Mouse (Mus musculus) lung, adult 10 weeks (tissue): Measurements from ENCODE around the gene Zfp768. TPM values are rescaled to one million over a fixed set of nuclear protein-coding genes. Genes with fewer than 3 reads are reported as not detected.

Experiments used
- polyA plus RNA-seq: library from polyadenylated mRNA; stranded (reverse); fragments of 350-450 nt; fragmentation: Illumina TruSeq; extraction: RNeasy Lipid Tissue Mini Kit (QIAGEN cat#74804); gene quantifications from one replicate; pipeline ENCODE4 v1.2.3, GENCODE M21; 2014; ENCODE audit warnings: low read depth, low replicate concordance; ENCODE audit not compliant: insufficient read depth

Gene Zfp768
- 12.4 TPM for polyA plus RNA-seq

DNA sequence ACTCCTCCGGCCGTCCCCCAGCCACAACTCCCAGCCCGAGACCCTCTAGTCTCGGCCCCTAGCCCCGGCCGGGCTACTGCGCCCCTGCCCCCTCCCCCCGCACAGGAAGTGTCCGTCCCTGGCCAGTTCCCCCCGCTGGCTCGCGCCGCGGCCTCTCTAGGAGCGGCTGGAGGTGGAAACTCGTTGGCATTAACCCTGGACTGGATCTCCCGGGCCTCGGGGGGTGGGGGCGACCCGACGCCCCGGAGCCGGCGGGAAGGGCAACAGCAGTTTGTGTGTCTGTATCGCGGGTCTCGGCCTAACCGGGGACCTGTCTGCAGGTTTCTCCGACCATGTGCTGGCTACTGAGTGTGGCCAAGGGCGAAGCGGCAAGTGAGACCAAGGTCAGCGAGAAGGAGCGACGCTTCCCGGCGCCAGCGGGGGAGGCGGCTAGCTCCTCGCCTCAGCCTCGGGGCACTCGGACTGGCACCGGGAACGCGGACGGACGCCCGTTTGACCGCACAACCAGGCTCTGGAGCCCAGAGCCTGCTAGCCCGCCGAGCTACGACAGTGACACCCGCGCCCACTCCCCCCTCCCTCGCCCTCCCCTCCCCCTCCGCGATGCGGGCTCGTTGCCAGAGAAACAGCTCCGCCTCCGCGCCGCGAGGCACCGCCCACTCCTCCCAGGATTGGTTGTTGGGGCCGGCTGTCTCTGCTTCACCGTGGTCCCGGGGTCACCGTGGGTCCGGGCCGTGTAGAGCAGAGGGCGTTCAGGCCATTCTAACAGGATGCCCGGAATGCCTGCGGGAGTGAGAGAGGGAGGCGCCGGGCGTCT is at the start of gene Zfp768:
TSS of gene Zfp768 (minus strand) at position 78 of the 814 bp plus-strand sequence.

DNA sequence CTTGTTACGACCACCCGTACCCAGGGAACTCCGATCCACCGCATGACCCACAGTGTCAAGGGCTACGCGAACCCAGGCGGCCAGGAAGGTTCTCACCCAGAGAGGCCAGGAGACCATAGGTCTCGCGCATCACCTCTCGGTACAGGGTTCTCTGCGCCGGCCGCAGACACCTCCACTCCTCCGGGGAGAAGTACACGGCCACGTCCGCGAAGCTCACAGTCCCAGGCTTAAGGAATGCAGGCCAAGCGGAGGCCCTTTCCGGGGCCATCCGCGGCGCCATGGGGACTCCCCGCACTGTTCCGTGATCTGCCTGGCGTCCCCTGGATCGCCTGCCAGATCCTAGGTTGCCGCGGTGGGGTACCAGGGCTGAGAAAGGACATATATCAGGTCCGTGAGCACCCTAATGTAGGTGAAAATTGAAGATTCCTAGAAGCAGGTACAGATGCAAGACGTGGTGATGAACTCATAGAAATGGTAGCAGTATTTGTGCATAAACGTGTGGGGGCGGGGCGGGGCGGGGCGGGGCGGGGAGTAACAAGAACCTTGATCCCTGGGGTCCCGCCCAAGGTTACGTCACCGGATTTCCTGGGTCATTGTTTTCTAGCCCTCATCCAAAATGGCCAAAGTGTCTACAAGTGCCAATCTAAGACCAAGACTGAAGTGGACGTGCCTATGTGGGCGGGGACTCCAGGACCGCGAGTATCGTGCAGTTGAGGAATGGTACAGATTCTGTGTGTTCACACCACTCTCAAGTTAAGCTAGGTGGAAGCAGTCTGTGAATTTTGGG is 48.0 kb upstream of the Zfp768 start, which contains the start of gene E430018J23Rik:
TSS of gene E430018J23Rik (minus strand) at position 473 of the 787 bp plus-strand sequence.

DNA sequence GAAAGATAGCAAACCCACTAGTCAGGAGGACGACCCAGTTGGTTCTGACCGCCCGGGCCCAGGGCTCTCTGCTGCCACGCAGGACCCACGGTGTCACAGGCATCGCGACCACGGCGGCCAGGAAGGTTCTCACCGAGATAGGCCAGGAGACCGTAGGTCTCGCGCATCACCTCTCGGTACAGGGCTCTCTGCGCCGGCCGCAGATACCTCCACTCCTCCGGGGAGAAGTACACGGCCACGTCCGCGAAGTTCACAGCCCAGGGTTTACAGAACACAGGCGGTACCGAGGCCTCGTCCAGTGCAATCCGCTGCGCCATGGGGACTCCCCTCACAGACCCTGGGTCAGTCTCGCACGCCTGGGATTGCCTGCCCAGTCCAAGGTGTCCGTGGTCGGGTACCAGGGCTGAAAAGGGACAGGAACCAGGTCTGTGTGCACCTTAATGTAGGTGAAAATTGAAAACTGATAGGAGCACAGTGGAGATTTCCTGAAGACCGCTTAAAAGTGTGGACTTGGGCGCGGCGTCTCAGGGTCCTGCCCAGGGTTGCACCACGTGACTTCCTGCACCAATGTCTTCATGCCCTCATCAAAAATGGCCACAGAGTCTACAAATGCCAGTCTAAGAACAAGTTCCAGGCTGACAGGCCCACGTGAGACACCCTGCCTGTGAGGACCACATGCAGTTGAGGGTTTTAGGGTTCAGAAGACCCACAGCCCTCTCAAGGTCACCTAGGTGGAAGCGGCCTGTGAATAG is 41.4 kb upstream of the Zfp768 start, which contains the start of gene 9130019O22Rik:
TSS of gene 9130019O22Rik (minus strand) at position 526 of the 752 bp plus-strand sequence.

DNA sequence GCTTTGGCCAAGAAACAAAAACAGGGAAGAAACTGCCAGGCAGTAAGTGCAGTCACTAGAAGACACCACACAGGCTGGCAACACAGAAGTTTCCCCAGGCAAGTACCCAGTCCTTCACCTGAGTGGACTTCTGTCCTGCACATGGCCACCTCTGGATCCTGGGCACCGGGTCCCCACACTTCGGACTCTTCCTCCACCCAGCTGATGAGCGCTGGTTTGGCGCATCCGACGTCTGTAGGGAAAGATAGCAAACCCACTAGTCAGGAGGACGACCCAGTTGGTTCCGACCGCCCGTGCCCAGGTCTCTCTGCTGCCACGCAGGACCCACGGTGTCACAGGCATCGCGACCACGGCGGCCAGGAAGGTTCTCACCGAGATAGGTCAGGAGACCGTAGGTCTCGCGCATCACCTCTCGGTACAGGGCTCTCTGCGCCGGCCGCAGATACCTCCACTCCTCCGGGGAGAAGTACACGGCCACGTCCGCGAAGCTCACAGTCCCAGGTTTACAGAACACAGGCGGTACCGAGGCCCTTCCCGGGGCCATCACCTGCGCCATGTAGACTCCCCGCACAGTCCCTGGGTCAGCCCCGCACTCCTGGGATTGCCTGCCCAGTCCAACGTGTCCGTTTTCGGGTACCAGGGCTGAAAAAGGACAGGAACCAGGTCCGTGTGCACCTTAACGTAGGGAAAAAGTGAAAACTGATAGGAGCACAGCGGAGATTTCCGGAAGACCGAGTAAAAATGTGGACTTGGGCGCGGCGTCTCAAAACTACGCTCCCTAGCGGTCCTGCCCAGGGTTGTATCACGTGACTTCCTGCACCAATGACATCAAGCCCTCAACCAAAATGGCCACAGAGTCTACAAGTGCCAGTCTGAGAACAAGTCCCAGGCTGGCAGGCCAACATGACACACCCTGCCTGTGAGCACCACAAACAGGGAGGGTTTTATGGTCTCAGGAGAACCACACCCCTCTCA is 30.2 kb upstream of the Zfp768 start, which contains the start of gene Zfp747:
TSS of gene Zfp747 (minus strand) at position 780 of the 975 bp plus-strand sequence.

DNA sequence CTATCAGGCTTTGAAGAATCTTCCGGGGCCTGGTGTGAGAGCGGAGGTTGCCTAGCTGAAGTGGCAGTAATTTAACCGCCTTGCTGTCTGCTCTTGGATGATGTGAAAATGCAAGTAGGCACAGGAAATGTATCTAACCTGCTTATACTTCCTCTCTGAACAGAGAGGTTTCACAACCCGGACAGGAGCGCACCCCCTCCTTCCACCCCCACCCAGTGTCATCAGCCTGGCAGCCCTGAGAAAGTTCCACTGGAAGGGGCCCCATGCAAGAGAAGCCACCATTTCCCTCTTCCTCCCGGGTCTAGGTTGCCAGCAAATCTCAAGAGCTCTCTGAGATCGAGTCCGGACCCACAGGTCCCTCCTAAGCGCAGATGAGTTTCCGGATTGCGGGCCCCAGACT is 49.3 kb downstream of the Zfp768 start, which contains the start of gene Itgal:
TSS of gene Itgal (plus strand) at position 163 of the 400 bp plus-strand sequence.

Other genes starting within 250 kb of the Zfp768 start
- gene Qprt, start 223.4 kb downstream of the Zfp768 start, polyA plus RNA-seq: 0.22 TPM
- 10.0 TPM for gene Spn, start 207.8 kb downstream of the Zfp768 start, polyA plus RNA-seq
- gene Cd2bp2, start 149.5 kb downstream of the Zfp768 start, polyA plus RNA-seq: 33.6 TPM
- gene Tbc1d10b, start 137.1 kb downstream of the Zfp768 start, polyA plus RNA-seq: 16.9 TPM
- gene Mylpf, start 136.7 kb downstream of the Zfp768 start, polyA plus RNA-seq: 4.2 TPM
- gene Zfp553, start 112.5 kb downstream of the Zfp768 start, polyA plus RNA-seq: 5.6 TPM
- gene Sept1, start 112.5 kb downstream of the Zfp768 start, polyA plus RNA-seq: 23.5 TPM
- 10.4 TPM for gene Zfp771, start 101.3 kb downstream of the Zfp768 start, polyA plus RNA-seq
- gene Dctpp1, start 84.9 kb downstream of the Zfp768 start, polyA plus RNA-seq: 29.4 TPM
- 23.5 TPM for gene Sephs2, start 71.5 kb downstream of the Zfp768 start, polyA plus RNA-seq
- 12.3 TPM for gene Itgal, start 49.3 kb downstream of the Zfp768 start, polyA plus RNA-seq
- 6.3 TPM for gene Zfp747, start 30.5 kb upstream of the Zfp768 start, polyA plus RNA-seq
- gene 9130019O22Rik, start 41.6 kb upstream of the Zfp768 start, polyA plus RNA-seq: 2.7 TPM
- 3.5 TPM for gene E430018J23Rik, start 48.0 kb upstream of the Zfp768 start, polyA plus RNA-seq
- gene Zfp764, start 61.2 kb upstream of the Zfp768 start, polyA plus RNA-seq: 7.3 TPM
- gene Zfp688, start 76.5 kb upstream of the Zfp768 start, polyA plus RNA-seq: 11.8 TPM
- 1.7 TPM for gene Zfp689, start 103.6 kb upstream of the Zfp768 start, polyA plus RNA-seq
- gene Prr14, start 114.0 kb upstream of the Zfp768 start, polyA plus RNA-seq: 32.8 TPM
- 24.3 TPM for gene Fbrs, start 133.6 kb upstream of the Zfp768 start, polyA plus RNA-seq
- gene Srcap, start 166.4 kb upstream of the Zfp768 start, polyA plus RNA-seq: 1.8 TPM
- 11.9 TPM for gene Gm42715, start 174.0 kb upstream of the Zfp768 start, polyA plus RNA-seq
- gene Tmem265, start 215.8 kb upstream of the Zfp768 start, polyA plus RNA-seq: not detected
- 29.0 TPM for gene Phkg2, start 227.8 kb upstream of the Zfp768 start, polyA plus RNA-seq
- gene Ccdc189, start 243.0 kb upstream of the Zfp768 start, polyA plus RNA-seq: 20.2 TPM
- 24.5 TPM for gene Rnf40, start 243.2 kb upstream of the Zfp768 start, polyA plus RNA-seq